Mouse (Mus musculus) heart, postnatal 0 days (tissue): ENCODE data around the gene Ulk4. TPM values are rescaled to one million over a fixed set of nuclear protein-coding genes. Genes with fewer than 3 reads are reported as not detected.
A peak's percentile ranks its signal among the peaks of the same experiment; 100 is the strongest.

Experiments used
- ATAC-seq: fragments of 200-750 bp; cut with Nextera tagmentation; 2 replicates; pipeline ENCODE4 v1.8.0; 2017; ENCODE audit warnings: low read depth, moderate number of reproducible peaks, moderate library complexity; ENCODE audit not compliant: insufficient read depth
- DNase-seq: peaks from one replicate; pipeline ENCODE4 v3.0.0-alpha.2; 2016; ENCODE audit warnings: low spot score
- H3K27ac ChIP-seq: fragments of 300-500 bp; sonication (generic); 2 replicates; pipeline ENCODE4 v1.5.1; 2014; ENCODE audit warnings: low read depth, mild to moderate bottlenecking
- H3K27me3 ChIP-seq: fragments of 300-500 bp; sonication (generic); 2 replicates; pipeline ENCODE4 v1.6.1; 2014; ENCODE audit warnings: low read length, mixed read lengths; ENCODE audit not compliant: control insufficient read depth, insufficient read depth
- H3K36me3 ChIP-seq: fragments of 300-500 bp; sonication (generic); replicated peaks from 2 replicates; pipeline ENCODE4 v1.6.1; 2014; ENCODE audit warnings: low read length, mixed read lengths; ENCODE audit not compliant: control insufficient read depth, insufficient read depth
- H3K4me1 ChIP-seq: fragments of 300-500 bp; sonication (generic); 2 replicates; pipeline ENCODE4 v1.6.1; 2014; ENCODE audit warnings: antibody characterized with exemption; ENCODE audit not compliant: control insufficient read depth, insufficient read depth
- H3K4me2 ChIP-seq: fragments of 300-500 bp; sonication (generic); 2 replicates; pipeline ENCODE4 v1.6.1; 2014; ENCODE audit warnings: low read depth, mild to moderate bottlenecking, low read length, moderate library complexity
- H3K4me3 ChIP-seq: fragments of 300-500 bp; sonication (generic); 2 replicates; pipeline ENCODE4 v1.5.1; 2014; ENCODE audit warnings: low read depth, low read length
- H3K9ac ChIP-seq: fragments of 300-500 bp; sonication (generic); replicated peaks from 2 replicates; pipeline ENCODE4 v1.6.1; 2014; ENCODE audit warnings: low read depth, low read length, mixed read lengths
- H3K9me3 ChIP-seq: fragments of 300-500 bp; sonication (generic); replicated peaks from 2 replicates; pipeline ENCODE4 v1.6.1; 2016; ENCODE audit warnings: low read length; ENCODE audit not compliant: control insufficient read depth
- CTCF ChIP-seq: IDR thresholded peaks from 2 replicates; pipeline ENCODE4 v1.5.1; 2016; ENCODE audit warnings: antibody characterized with exemption, control low read depth, low read depth
- EP300 ChIP-seq: IDR thresholded peaks from 2 replicates; pipeline ENCODE4 v1.6.1; 2016; ENCODE audit warnings: antibody characterized with exemption, low read depth
- WGBS: fragments of 180-500 bp; shearing (Covaris S2); extraction: QIAGEN DNeasy Blood & Tissue Kit; methylation state at CpG from one replicate; pipeline ENCODE4 v1.1.7; 2014; 5-methylcytosine and 5-hydroxymethylcytosine counted together
- polyA plus RNA-seq: library from polyadenylated mRNA; unstranded; fragments of >200 nt; fragmentation: Nextera tagmentation; extraction: Ambion mirVana; gene quantifications from 2 replicates; pipeline ENCODE4 v1.2.1, GENCODE M21; 2015
- total RNA-seq: library from RNA; depleted of rRNA; stranded (reverse); fragments of >200 nt; gene quantifications from 2 replicates; pipeline ENCODE4 v1.2.3, GENCODE M21; 2014; ENCODE audit warnings: low replicate concordance

Gene Ulk4
- total and polyA plus RNA-seq, 2 experiments from 2014 or later, result 1.5 to 66.7 TPM

DNA sequence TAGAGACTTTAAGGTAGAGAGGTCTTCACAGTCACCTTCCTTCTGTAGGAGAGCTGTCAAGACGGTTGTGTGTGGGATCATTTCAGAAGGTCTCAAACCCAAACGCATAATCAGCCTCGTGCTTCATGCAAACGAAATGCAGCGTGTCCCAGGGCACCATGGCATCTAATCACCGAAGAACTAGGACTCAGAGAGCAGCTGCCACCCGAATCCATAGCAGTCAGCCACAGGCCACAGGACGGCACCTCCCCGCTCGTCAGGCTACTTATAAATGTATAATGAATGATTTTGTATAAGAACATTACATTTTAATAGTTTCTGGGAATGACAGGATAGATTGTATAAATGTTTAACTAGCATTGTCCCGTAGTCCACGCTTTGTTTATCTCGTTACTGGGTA lies 257.1 kb downstream of the Ulk4 start:
- Histone ChIP-seq H3K9me3 (no peaks in the 10 kb centered on the region), H3K4me2 (no peak overlapping the region), H3K36me3 (no peaks in the 10 kb centered on the region), H3K4me3 (no peak overlapping the region), H3K9ac (no peak overlapping the region), H3K27ac (no peak overlapping the region), H3K4me1 (no peaks in the 10 kb centered on the region), H3K27me3 (no peaks in the 10 kb centered on the region)
- 86% methylated on average over 13 of the region's 13 CpGs for WGBS
- no peak for ATAC-seq
- TF ChIP-seq CTCF, result no peak
- no peak for DNase-seq

DNA sequence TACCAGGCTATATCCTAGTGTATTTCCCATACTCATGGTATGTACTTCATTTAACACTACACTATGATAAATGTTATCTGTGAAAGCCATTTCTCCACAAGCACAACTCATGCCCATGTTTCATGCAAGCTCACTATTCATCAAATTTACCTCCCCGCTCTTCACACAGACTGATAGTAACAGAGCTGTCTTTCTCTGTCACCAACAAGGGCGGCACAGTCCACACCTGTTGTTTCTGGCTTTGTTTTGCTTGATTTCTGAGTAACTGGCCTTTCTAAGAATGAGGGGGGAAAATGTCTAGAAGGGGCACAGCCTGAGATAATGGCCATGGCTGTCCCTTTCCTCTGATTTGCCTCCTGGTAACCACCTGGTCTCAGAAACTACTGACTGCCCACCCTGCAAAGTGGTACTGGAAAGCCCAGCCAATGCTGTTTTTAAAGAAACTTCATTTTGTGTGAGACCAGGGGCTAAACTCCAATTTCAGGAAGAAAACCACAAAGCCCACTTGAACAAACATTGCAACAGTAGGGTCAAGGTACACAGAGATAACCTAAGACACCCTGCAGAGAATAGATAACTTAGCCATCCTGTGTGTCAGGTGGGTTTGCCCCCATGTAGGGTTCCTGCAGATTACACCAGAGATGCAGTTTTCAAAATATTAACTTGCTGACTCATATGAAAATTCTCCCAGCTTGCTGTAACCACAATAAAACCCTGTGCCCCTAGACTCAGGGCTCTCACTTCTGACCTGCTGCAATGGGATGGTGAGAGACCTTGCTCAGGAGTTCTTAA lies 258.3 kb downstream of the Ulk4 start:
- no peak for ATAC-seq
- H3K27me3 ChIP-seq, result no peaks in the 10 kb centered on the region
- no peak for DNase-seq
- H3K4me2 ChIP-seq, result no peak overlapping the region
- no peak overlapping the region for H3K27ac ChIP-seq
- no peak overlapping the region for H3K9ac ChIP-seq
- no peaks in the 10 kb centered on the region for H3K9me3 ChIP-seq
- 80% methylated on average over 2 of the region's 2 CpGs for WGBS
- H3K36me3 ChIP-seq, result no peaks in the 10 kb centered on the region
- H3K4me3 ChIP-seq, result no peak overlapping the region
- H3K4me1 ChIP-seq, result no peaks in the 10 kb centered on the region
- TF ChIP-seq EP300 (no peak), CTCF (no peak)

DNA sequence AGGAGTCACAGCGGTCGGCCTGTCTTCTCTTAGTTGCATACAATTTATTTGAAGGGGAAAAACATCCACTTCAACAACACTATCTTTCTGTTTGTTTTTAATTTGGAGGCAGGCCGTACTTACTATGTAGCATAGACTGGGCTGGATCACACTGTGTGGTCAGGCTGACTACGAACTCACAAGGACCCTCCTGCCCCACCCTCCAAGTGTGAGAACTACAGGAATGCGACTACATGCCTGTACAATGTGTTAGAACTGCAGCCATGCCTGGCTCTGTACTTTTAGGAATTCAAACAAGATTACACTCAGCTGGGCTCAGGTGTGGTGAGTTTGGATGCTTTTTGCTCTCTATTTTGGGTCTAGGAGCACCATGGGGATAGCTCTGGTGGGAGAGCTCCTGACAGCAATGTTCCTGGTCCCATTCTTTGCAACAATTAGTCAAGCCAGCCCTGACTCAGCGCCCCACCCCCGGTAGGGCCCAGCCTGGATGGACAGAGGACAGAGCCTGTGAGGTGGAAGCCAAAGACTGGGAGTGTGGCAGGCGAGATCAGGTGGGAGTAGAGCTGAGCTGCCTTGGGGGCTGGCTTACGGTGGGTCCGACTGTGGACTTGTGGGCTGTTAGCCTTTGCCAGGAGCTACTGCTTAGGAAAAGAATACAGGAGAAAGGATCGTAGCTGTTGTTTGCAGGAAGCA lies 261.0 kb downstream of the Ulk4 start:
- no peaks in the 10 kb centered on the region for H3K27me3 ChIP-seq
- DNase-seq, result no peak
- no peaks in the 10 kb centered on the region for H3K36me3 ChIP-seq
- H3K4me1 ChIP-seq, result no peaks in the 10 kb centered on the region
- no peak overlapping the region for H3K4me3 ChIP-seq
- 60% methylated on average over 11 of the region's 11 CpGs for WGBS
- no peak overlapping the region for H3K4me2 ChIP-seq
- no peak overlapping the region for H3K27ac ChIP-seq
- TF ChIP-seq CTCF (no peak), EP300 (no peak)
- no peak for ATAC-seq
- H3K9me3 ChIP-seq, result no peaks in the 10 kb centered on the region
- no peak overlapping the region for H3K9ac ChIP-seq

DNA sequence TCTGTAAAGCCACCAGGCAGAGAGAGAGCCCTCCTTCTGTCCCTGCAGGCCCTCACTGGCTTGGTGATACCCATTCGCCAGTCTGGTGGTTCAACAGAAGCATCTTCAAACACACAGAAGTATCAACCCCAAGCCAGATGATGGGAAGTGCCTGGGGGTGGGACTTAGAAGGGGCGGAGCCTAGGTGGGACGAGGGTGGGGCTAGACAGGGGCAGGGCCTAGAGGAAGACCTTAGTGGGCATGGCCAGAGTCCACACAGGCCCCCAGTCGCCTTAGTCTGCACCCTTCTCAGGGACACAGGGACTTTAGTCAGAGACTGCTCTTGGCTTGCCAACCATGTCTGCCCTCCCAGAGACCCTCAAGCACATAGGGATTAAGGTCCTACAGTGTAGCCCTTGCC lies 265.5 kb downstream of the Ulk4 start:
- Histone ChIP-seq H3K27ac (no peak overlapping the region), H3K9ac (no peak overlapping the region)
- 0 out of 2 replicates have a peak, but pooled peaks have one; percentile 10 for ATAC-seq

DNA sequence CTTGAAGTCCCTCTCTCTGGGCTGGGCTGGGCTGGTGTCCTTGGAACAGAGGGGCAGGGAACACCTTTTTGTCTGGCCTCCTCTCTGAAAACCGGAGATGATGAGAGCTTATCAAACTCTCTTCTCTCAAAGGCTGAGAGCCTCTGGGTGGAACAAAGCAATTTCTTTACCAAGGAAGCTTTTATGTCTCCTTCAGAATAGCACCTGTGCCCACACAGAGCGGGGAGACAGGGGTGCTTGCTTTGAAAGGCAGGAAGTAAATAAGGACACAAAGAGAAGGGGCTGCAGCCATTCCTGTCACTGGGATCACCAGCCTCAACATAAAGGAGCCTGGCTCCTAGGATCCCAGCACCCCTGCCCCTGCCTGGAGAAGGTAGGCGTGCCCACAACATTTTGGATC lies 266.5 kb downstream of the Ulk4 start:
- H3K27ac ChIP-seq, result no peak overlapping the region
- H3K4me2 ChIP-seq, result no peak overlapping the region
- no peak overlapping the region for H3K4me3 ChIP-seq
- H3K9ac ChIP-seq, result no peak overlapping the region
- no peak for TF ChIP-seq EP300
- no peak for TF ChIP-seq CTCF
- 60% methylated on average over 3 of the region's 3 CpGs for WGBS
- no peaks in the 10 kb centered on the region for H3K27me3 ChIP-seq
- ATAC-seq (no peak), DNase-seq (no peak)
- H3K9me3 ChIP-seq, result no peaks in the 10 kb centered on the region
- no peaks in the 10 kb centered on the region for H3K36me3 ChIP-seq
- H3K4me1 ChIP-seq, result no peaks in the 10 kb centered on the region

More for the DNA sequence above, 265.5 kb downstream of the Ulk4 start:
- Histone ChIP-seq H3K4me1 (no peaks in the 10 kb centered on the region), H3K36me3 (no peaks in the 10 kb centered on the region), H3K4me2 (no peak overlapping the region), H3K27me3 (no peaks in the 10 kb centered on the region), H3K4me3 (no peak overlapping the region), H3K9me3 (no peaks in the 10 kb centered on the region)
- no peak for DNase-seq
- 41% methylated on average over 4 of the region's 4 CpGs for WGBS
- no peak for TF ChIP-seq EP300
- TF ChIP-seq CTCF, result no peak
